Mouse (Mus musculus) gonadal fat pad, adult 2 months (tissue): ENCODE data around the gene Rasgef1b. TPM values are rescaled to one million over a fixed set of nuclear protein-coding genes. Genes with fewer than 3 reads are reported as not detected.

Experiments
- DNase-seq: peaks from one replicate; pipeline ENCODE4 v3.0.0-alpha.2; 2012; ENCODE audit warnings: low read depth
- polyA plus RNA-seq: library from polyadenylated mRNA; depleted of rRNA; stranded (reverse); fragments of >200 nt; gene quantifications from 2 replicates; pipeline ENCODE4 v1.2.3, GENCODE M21; 2012

Gene Rasgef1b
- polyA plus RNA-seq, 1 experiment = 9.9 TPM

- DNase-seq = no peak
Measured at GRCm38 (mm10) chr5:99495354-99496156, 233.3 kb downstream of the Rasgef1b start.

- no peak for DNase-seq
Measured at GRCm38 (mm10) chr5:99493861-99494260, 235.0 kb downstream of the Rasgef1b start.

GRCm38 (mm10) chr5:99493017-99493416 lies 235.8 kb downstream of the Rasgef1b start:
- no peak for DNase-seq

- no peak for DNase-seq
Measured at GRCm38 (mm10) chr5:99488479-99489158, 240.2 kb downstream of the Rasgef1b start.

- DNase-seq = no peak
Measured at GRCm38 (mm10) chr5:99487009-99487858, 241.6 kb downstream of the Rasgef1b start.

- DNase-seq = no peak
Measured at GRCm38 (mm10) chr5:99483162-99483561, 245.7 kb downstream of the Rasgef1b start.

- no peak for DNase-seq
Measured at GRCm38 (mm10) chr5:99482524-99482923, 246.3 kb downstream of the Rasgef1b start.

GRCm38 (mm10) chr5:99482016-99482415 lies 246.8 kb downstream of the Rasgef1b start:
- no peak for DNase-seq

GRCm38 (mm10) chr5:99480078-99481031 lies 248.5 kb downstream of the Rasgef1b start:
- DNase-seq = no peak

- DNase-seq = no peak
Measured at GRCm38 (mm10) chr5:99479263-99480077, 249.4 kb downstream of the Rasgef1b start.

- no peak for DNase-seq
Measured at GRCm38 (mm10) chr5:99478716-99479115, 250.1 kb downstream of the Rasgef1b start.

GRCm38 (mm10) chr5:99477420-99477815 lies 251.4 kb downstream of the Rasgef1b start:
- DNase-seq = no peak

- no peak for DNase-seq
Measured at GRCm38 (mm10) chr5:99476640-99477419, 252.0 kb downstream of the Rasgef1b start.

- DNase-seq = no peak
Measured at GRCm38 (mm10) chr5:99472607-99473335, 256.1 kb downstream of the Rasgef1b start.

- no peak for DNase-seq
Measured at GRCm38 (mm10) chr5:99471790-99472189, 257.1 kb downstream of the Rasgef1b start.

GRCm38 (mm10) chr5:99470613-99471012 lies 258.3 kb downstream of the Rasgef1b start:
- DNase-seq = no peak

GRCm38 (mm10) chr5:99459007-99459406 lies 269.9 kb downstream of the Rasgef1b start:
- DNase-seq = no peak

- no peak for DNase-seq
Measured at GRCm38 (mm10) chr5:99457291-99457690, 271.6 kb downstream of the Rasgef1b start.

- no peak for DNase-seq
Measured at GRCm38 (mm10) chr5:99451939-99452338, 276.9 kb downstream of the Rasgef1b start.
